Mouse (Mus musculus) megakaryocyte-erythroid progenitor cell, adult 5-6 weeks (primary cell): ENCODE measurements around the gene Pde4d. TPM values are rescaled to one million over a fixed set of nuclear protein-coding genes. Genes with fewer than 3 reads are reported as not detected.

Source experiments
- ATAC-seq: replicated peaks from 2 replicates; pipeline ENCODE4 v1.8.0; 2016; ENCODE audit warnings: mild to moderate bottlenecking, inconsistent platforms; ENCODE audit not compliant: severe bottlenecking, poor library complexity, low FRiP score, low TSS enrichment
- total RNA-seq, 2 experiments: library from RNA; stranded (forward) in 1 of 2; stranded (reverse) in 1 of 2; fragments of 200-1000, 215-1000 nt in 1 of 2; fragments of >200 nt in 1 of 2; fragmentation: Nextera tagmentation in 1 of 2; gene quantifications; 2 replicates each; pipeline ENCODE4 v1.2.3; 2014 to 2017

The Pde4d gene
- total RNA-seq, 2 experiments from 2014 or later, result 52.9 to 108 TPM

- ATAC-seq, result no peak
Observed at GRCm38 (mm10) chr13:109299511-109300250, 849.9 kb downstream of the Pde4d start.

GRCm38 (mm10) chr13:109312542-109312941 is 862.8 kb downstream of the Pde4d start:
- no peak for ATAC-seq

GRCm38 (mm10) chr13:109315608-109316007 is 865.9 kb downstream of the Pde4d start:
- ATAC-seq, result no peak

GRCm38 (mm10) chr13:109317644-109318043 is 867.9 kb downstream of the Pde4d start:
- no peak for ATAC-seq

- ATAC-seq, result no peak
Observed at GRCm38 (mm10) chr13:109318434-109318998, 868.8 kb downstream of the Pde4d start.

GRCm38 (mm10) chr13:109326061-109326460 is 876.3 kb downstream of the Pde4d start:
- ATAC-seq, result no peak

- no peak for ATAC-seq
Observed at GRCm38 (mm10) chr13:109331563-109331962, 881.8 kb downstream of the Pde4d start.

GRCm38 (mm10) chr13:109341902-109342301 is 892.2 kb downstream of the Pde4d start:
- ATAC-seq, result 0 out of 2 replicates have a peak, but pooled peaks have one; percentile 22

- ATAC-seq, result no peak
Observed at GRCm38 (mm10) chr13:109342469-109342868, 892.7 kb downstream of the Pde4d start.

- ATAC-seq, result peak; percentile 99
Observed at GRCm38 (mm10) chr13:109343596-109343995, 893.8 kb downstream of the Pde4d start.

GRCm38 (mm10) chr13:109347770-109348169 is 898.0 kb downstream of the Pde4d start:
- ATAC-seq, result no peak

GRCm38 (mm10) chr13:109348316-109348715 is 898.6 kb downstream of the Pde4d start:
- ATAC-seq, result no peak

GRCm38 (mm10) chr13:109350100-109350499 is 900.4 kb downstream of the Pde4d start:
- no peak for ATAC-seq

- no peak for ATAC-seq
Observed at GRCm38 (mm10) chr13:109354017-109354416, 904.3 kb downstream of the Pde4d start.

- no peak for ATAC-seq
Observed at GRCm38 (mm10) chr13:109356252-109356651, 906.5 kb downstream of the Pde4d start.

GRCm38 (mm10) chr13:109359994-109360393 is 910.2 kb downstream of the Pde4d start:
- no peak for ATAC-seq

GRCm38 (mm10) chr13:109362340-109362739 is 912.6 kb downstream of the Pde4d start:
- no peak for ATAC-seq

- no peak for ATAC-seq
Observed at GRCm38 (mm10) chr13:109374465-109374864, 924.7 kb downstream of the Pde4d start.

- ATAC-seq, result no peak
Observed at GRCm38 (mm10) chr13:109376681-109377080, 926.9 kb downstream of the Pde4d start.

GRCm38 (mm10) chr13:109380149-109380548 is 930.4 kb downstream of the Pde4d start:
- no peak for ATAC-seq

GRCm38 (mm10) chr13:109388626-109389220 is 939.0 kb downstream of the Pde4d start:
- ATAC-seq, result no peak
